Mouse (Mus musculus) erythroblast, embryonic 14.5 days (primary cell): ENCODE data around the gene Usp24.

ENCODE experiments used
- GATA1 ChIP-seq: IDR thresholded peaks from 2 replicates; pipeline ENCODE4 v1.6.1; 2012; ENCODE audit warnings: low read length, inconsistent platforms, mixed read lengths
- TAL1 ChIP-seq: IDR thresholded peaks from 3 replicates; pipeline ENCODE4 v1.6.1; 2012; ENCODE audit warnings: low read length, inconsistent platforms, mixed read lengths

DNA sequence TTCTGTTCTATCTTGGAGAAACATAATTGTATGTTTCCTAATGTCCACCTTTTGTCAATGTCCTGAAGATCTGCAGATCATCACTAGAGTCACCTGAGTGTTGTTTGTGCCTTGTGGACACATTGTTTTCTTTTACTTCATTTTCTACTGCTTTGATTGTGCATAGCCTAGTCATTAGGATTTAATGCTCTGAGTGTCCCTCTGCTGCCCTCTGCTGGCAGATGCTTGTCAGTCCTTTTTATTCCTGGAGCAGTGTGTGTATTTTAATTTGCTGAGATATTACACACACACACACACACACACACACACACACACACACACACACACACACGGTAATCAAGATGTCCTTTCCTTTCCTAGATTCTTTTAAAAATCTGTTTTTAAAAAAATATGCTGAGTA is 59.8 kb downstream of the Usp24 start:
- TF ChIP-seq TAL1 (no peak), GATA1 (no peak)
